In genomic region chr19:12464674-12465073, GRCm38 (mm10) we compare ENCODE assay signal across 22 mouse cellular contexts. TPM values are rescaled to one million over a fixed set of nuclear protein-coding genes. Genes with fewer than 3 reads are reported as not detected.
DNase-seq lines count a peak whose midpoint lies in the region; TF ChIP-seq lines count a peak whose summit lies in the region.
"Had no signal": no experiment of that assay in that cellular context is flagged by ENCODE, and none has a peak within 500 bp of the region (broad histone marks: within the 10 kb centered on the region; RNA-seq: fewer than 3 reads in every experiment).

No protein-coding gene starts in this region.

- H3K4me3 ChIP-seq in gastrocnemius, adult 2 months = no peak overlapping the region
- peak overlapping the region; percentile 87 for H3K4me3 ChIP-seq in bone marrow macrophage, adult 2 months (ENCODE audit: insufficient read depth, low read length)
- H3K4me3 ChIP-seq: embryonic facial prominence, embryonic 13.5 days; layer of hippocampus, adult 2 months; limb, embryonic 15.5 days; midbrain, embryonic 13.5 days had no signal

- peaks cover 32% of the 10 kb centered on the region for H3K4me1 ChIP-seq in bone marrow macrophage, adult 2 months (ENCODE audit: control insufficient read depth, insufficient read depth, low read length)

- no peak for TF ChIP-seq POLR2A in bone marrow macrophage, adult 2 months (IDR thresholded peaks at IDR 0.05; ENCODE audit: borderline replicate concordance, low read depth, low read length)

- no peak for DNase-seq in gastrocnemius, adult 2 months
- no peak for DNase-seq in gastrocnemius, postnatal 10 days
- peak; percentile 81 to 82 for DNase-seq in lung, adult 18-20 months
- DNase-seq in lung, postnatal 14 days = no peak
- peak; percentile 79 for DNase-seq in lung, postnatal 36 days
- DNase-seq in kidney, adult 8-10 months = no peak
- no peak for DNase-seq in layer of hippocampus, postnatal 36 days
- DNase-seq: cerebellum, adult 2 months; heart, postnatal 10 days; thymus, adult 18-20 months had no signal

- intact Hi-C loops in gastrocnemius, adult 2 months (cut with DNase I) = loop anchor here (5.0 to 10.0 kb wide), 2 partner anchors 38 to 130 kb away; partner anchors contain the start of genes Dtx4 and Gm4952

- TF ChIP-seq CTCF in gastrocnemius, adult 2 months (IDR thresholded peaks at IDR 0.05) = no peak
- TF ChIP-seq CTCF in bone marrow macrophage, adult 2 months (IDR thresholded peaks at IDR 0.05; ENCODE audit: low read depth, low read length) = no peak

- H3K27ac ChIP-seq in gastrocnemius, adult 2 months = peak overlapping the region; percentile 44
- H3K27ac ChIP-seq in bone marrow macrophage, adult 2 months (ENCODE audit: insufficient read depth, low read depth, low read length) = peak overlapping the region; percentile 100
- H3K27ac ChIP-seq: embryonic facial prominence, embryonic 13.5 days; hindbrain, postnatal 0 days; layer of hippocampus, adult 2 months; limb, embryonic 15.5 days; midbrain, embryonic 13.5 days had no signal

RNA-seq across cellular contexts. Expression of gene Mpeg1, which starts 4.1 kb away (rescaled TPM):
- total RNA-seq in gastrocnemius, adult 2 months (2021) = 1 to 10 TPM in 1 of 2 experiments, under 1 TPM in 1; 0.98 to 1.1 TPM
- total RNA-seq in gastrocnemius, postnatal 10 days (2021) = 1 to 10 TPM; 2.0 to 4.1 TPM
- polyA plus RNA-seq in bone marrow macrophage, adult 2 months (2012; ENCODE audit: insufficient read depth, insufficient read length, missing spikeins) = 2,155 and 2,361 TPM in 2 replicates
- total RNA-seq in layer of hippocampus, postnatal 36 days (2021) = 1 to 10 TPM; 6.7 to 7.4 TPM

RNA-seq across cellular contexts. Expression of gene Dtx4, which starts 36.6 kb away (rescaled TPM):
- total RNA-seq in gastrocnemius, adult 2 months (2021) = 1 to 10 TPM; 3.9 to 4.2 TPM
- total RNA-seq in gastrocnemius, postnatal 10 days (2021) = 10 to 100 TPM; 20.3 to 23.2 TPM
- 18.5 and 19.3 TPM in 2 replicates for polyA plus RNA-seq in bone marrow macrophage, adult 2 months (2012; ENCODE audit: insufficient read depth, insufficient read length, missing spikeins)
- 10 to 100 TPM; 33.6 to 36.6 TPM for total RNA-seq in layer of hippocampus, postnatal 36 days (2021)

RNA-seq across cellular contexts. Expression of gene Pfpl, which starts 37.0 kb away (rescaled TPM):
- total RNA-seq in gastrocnemius, adult 2 months (2021) = not detected
- total RNA-seq in gastrocnemius, postnatal 10 days (2021) = not detected
- not detected in 2 replicates for polyA plus RNA-seq in bone marrow macrophage, adult 2 months (2012; ENCODE audit: insufficient read depth, insufficient read length, missing spikeins)
- total RNA-seq in layer of hippocampus, postnatal 36 days (2021) = not detected
- total RNA-seq: common myeloid progenitor, adult 5-6 weeks; granulocyte monocyte progenitor cell, adult 5-6 weeks; heart, postnatal 10 days; hindbrain, postnatal 0 days; layer of hippocampus, adult 2 months had no signal
- polyA plus RNA-seq: brain, embryonic 14.5 days; cerebellum, adult 2 months; embryonic facial prominence, embryonic 13.5 days; forebrain, embryonic 11.5 days; hindbrain, postnatal 0 days; kidney, embryonic 16.5 days; limb, embryonic 15.5 days; midbrain, embryonic 13.5 days had no signal

RNA-seq across cellular contexts. Expression of gene Olfr1441, which starts 47.4 kb away (rescaled TPM):
- not detected for total RNA-seq in gastrocnemius, adult 2 months (2021)
- not detected for total RNA-seq in gastrocnemius, postnatal 10 days (2021)
- not detected in 2 replicates for polyA plus RNA-seq in bone marrow macrophage, adult 2 months (2012; ENCODE audit: insufficient read depth, insufficient read length, missing spikeins)
- not detected for total RNA-seq in layer of hippocampus, postnatal 36 days (2021)
- total RNA-seq: common myeloid progenitor, adult 5-6 weeks; granulocyte monocyte progenitor cell, adult 5-6 weeks; heart, postnatal 10 days; hindbrain, postnatal 0 days; layer of hippocampus, adult 2 months; left cerebral cortex, postnatal 10 days had no signal
- polyA plus RNA-seq: brain, embryonic 14.5 days; cerebellum, adult 2 months; embryonic facial prominence, embryonic 13.5 days; forebrain, embryonic 11.5 days; hindbrain, postnatal 0 days; kidney, embryonic 16.5 days; limb, embryonic 15.5 days; midbrain, embryonic 13.5 days had no signal

Comparison
In these comparisons a context has a peak if more than half of its experiments do, and no peak if none do; other contexts are left out.
1. DNase-seq: peak in lung, adult 18-20 months (2 of 2) and lung, postnatal 36 days (single experiment); none in gastrocnemius, adult 2 months (single experiment), gastrocnemius, postnatal 10 days (single experiment), lung, postnatal 14 days (single experiment), kidney, adult 8-10 months (0 of 2) and layer of hippocampus, postnatal 36 days (0 of 2).
2. RNA of gene Dtx4, which starts 36.6 kb away (total RNA-seq): 33.6 to 36.6 TPM in layer of hippocampus, postnatal 36 days and 20.3 to 23.2 TPM in gastrocnemius, postnatal 10 days; 3.9 to 4.2 TPM in gastrocnemius, adult 2 months; every median in the first group is over 4 times any median in the second.